ENCODE assay signal across 26 mouse cellular contexts in genomic region chr14:93472494-93472893, GRCm38 (mm10).
DNase-seq lines count a peak whose midpoint lies in the region; ATAC-seq lines count a peak whose summit lies in the region.
"Had no signal": no experiment of that assay in that cellular context is flagged by ENCODE, and none has a peak within 500 bp of the region (broad histone marks: within the 10 kb centered on the region; RNA-seq: fewer than 3 reads in every experiment).

No protein-coding gene starts in this region.

- H3K27me3 ChIP-seq in hindbrain, embryonic 11.5 days (ENCODE audit: control insufficient read depth, insufficient read depth, low read length), result no peaks in the 10 kb centered on the region
- no peaks in the 10 kb centered on the region for H3K27me3 ChIP-seq in hindbrain, embryonic 10.5 days (ENCODE audit: insufficient read depth, poor library complexity, severe bottlenecking)
- no peaks in the 10 kb centered on the region for H3K27me3 ChIP-seq in neural tube, embryonic 11.5 days (ENCODE audit: control insufficient read depth, insufficient read depth, low read length)
- no peaks in the 10 kb centered on the region for H3K27me3 ChIP-seq in neural tube, embryonic 15.5 days (replicated peaks)
- H3K27me3 ChIP-seq: CH12.LX; embryonic facial prominence, embryonic 13.5 days; embryonic facial prominence, embryonic 15.5 days; forebrain, embryonic 12.5 days; Patski had no signal

- no peak for DNase-seq in hindbrain, embryonic 11.5 days (ENCODE audit: low spot score)
- no peak for DNase-seq in hindbrain, embryonic 10.5 days (ENCODE audit: low spot score)
- DNase-seq in neural tube, embryonic 11.5 days (ENCODE audit: low spot score), result peak; percentile 10
- peak; percentile 1 for DNase-seq in R1 (ENCODE audit: low read depth, low spot score)
- DNase-seq: adrenal gland, adult 2 months; adrenal gland, postnatal 10 days; adrenal gland, postnatal 25 days; B cell, adult 2 months; cerebellum, adult 11 months; cerebellum, adult 18-20 months; cerebellum, adult 8-10 months; cerebellum, adult 9-11 months; cerebellum, postnatal 36 days; embryo, embryonic 11 days had no signal

- H3K36me3 ChIP-seq in hindbrain, embryonic 11.5 days (ENCODE audit: control insufficient read depth, insufficient read depth, low read length), result no peaks in the 10 kb centered on the region
- no peaks in the 10 kb centered on the region for H3K36me3 ChIP-seq in hindbrain, embryonic 10.5 days
- H3K36me3 ChIP-seq in neural tube, embryonic 11.5 days (ENCODE audit: control insufficient read depth, insufficient read depth, low read length), result no peaks in the 10 kb centered on the region
- no peaks in the 10 kb centered on the region for H3K36me3 ChIP-seq in neural tube, embryonic 15.5 days
- H3K36me3 ChIP-seq: embryonic facial prominence, embryonic 13.5 days; embryonic facial prominence, embryonic 15.5 days; forebrain, embryonic 10.5 days; forebrain, embryonic 12.5 days; G1E had no signal

- no peak overlapping the region for H3K4me2 ChIP-seq in hindbrain, embryonic 11.5 days (replicated peaks; ENCODE audit: low read depth, low read length)
- no peak overlapping the region for H3K4me2 ChIP-seq in neural tube, embryonic 11.5 days (ENCODE audit: low read depth)
- H3K4me2 ChIP-seq in neural tube, embryonic 15.5 days, result no peak overlapping the region
- H3K4me2 ChIP-seq: embryonic facial prominence, embryonic 13.5 days; embryonic facial prominence, embryonic 15.5 days; forebrain, embryonic 12.5 days had no signal

- ATAC-seq in hindbrain, embryonic 11.5 days (ENCODE audit: low FRiP score), result peak; percentile 68; the same call in 1 of the 2 replicates
- ATAC-seq in neural tube, embryonic 11.5 days (ENCODE audit: insufficient read depth, low FRiP score, low TSS enrichment), result peak; percentile 53; the same call in 1 of the 2 replicates
- no peak for ATAC-seq in neural tube, embryonic 15.5 days (ENCODE audit: low FRiP score)
- ATAC-seq: CD4-positive, CD25-positive, alpha-beta regulatory T cell, adult 4 months; forebrain, embryonic 14.5 days; forebrain, embryonic 16.5 days; Patski had no signal

- H3K4me1 ChIP-seq in hindbrain, embryonic 11.5 days (replicated peaks; ENCODE audit: control insufficient read depth, insufficient read depth, low read length), result no peaks in the 10 kb centered on the region
- no peaks in the 10 kb centered on the region for H3K4me1 ChIP-seq in hindbrain, embryonic 10.5 days (replicated peaks)
- no peaks in the 10 kb centered on the region for H3K4me1 ChIP-seq in neural tube, embryonic 11.5 days (ENCODE audit: control insufficient read depth, insufficient read depth, low read length)
- H3K4me1 ChIP-seq in neural tube, embryonic 15.5 days, result no peaks in the 10 kb centered on the region
- H3K4me1 ChIP-seq: embryonic facial prominence, embryonic 13.5 days; embryonic facial prominence, embryonic 15.5 days; forebrain, embryonic 10.5 days; forebrain, embryonic 12.5 days had no signal

- H3K4me3 ChIP-seq in hindbrain, embryonic 11.5 days (ENCODE audit: low read depth, low read length), result no peak overlapping the region
- H3K4me3 ChIP-seq in hindbrain, embryonic 10.5 days, result no peak overlapping the region
- no peak overlapping the region for H3K4me3 ChIP-seq in neural tube, embryonic 11.5 days (ENCODE audit: low read depth, low read length)
- H3K4me3 ChIP-seq in neural tube, embryonic 15.5 days (replicated peaks), result no peak overlapping the region
- H3K4me3 ChIP-seq: embryonic facial prominence, embryonic 13.5 days; embryonic facial prominence, embryonic 15.5 days; erythroblast, embryonic 14.5 days; forebrain, embryonic 10.5 days; forebrain, embryonic 12.5 days had no signal

- no peak overlapping the region for H3K27ac ChIP-seq in hindbrain, embryonic 11.5 days (ENCODE audit: low read depth, low read length)
- no peak overlapping the region for H3K27ac ChIP-seq in hindbrain, embryonic 10.5 days
- H3K27ac ChIP-seq in neural tube, embryonic 11.5 days (ENCODE audit: low read depth, low read length), result no peak overlapping the region
- H3K27ac ChIP-seq in neural tube, embryonic 15.5 days (replicated peaks), result no peak overlapping the region
- H3K27ac ChIP-seq: embryonic facial prominence, embryonic 13.5 days; embryonic facial prominence, embryonic 15.5 days; forebrain, embryonic 10.5 days; forebrain, embryonic 12.5 days had no signal

- WGBS in hindbrain, embryonic 11.5 days, result 71% methylated on average over 8 of the region's 8 CpGs
- 82% methylated on average over 8 of the region's 8 CpGs for WGBS in hindbrain, embryonic 10.5 days
- WGBS in neural tube, embryonic 11.5 days, result 78% methylated on average over 8 of the region's 8 CpGs
- WGBS in neural tube, embryonic 15.5 days, result 54% methylated on average over 8 of the region's 8 CpGs

- no peak overlapping the region for H3K9ac ChIP-seq in hindbrain, embryonic 11.5 days (ENCODE audit: low read depth, low read length)
- no peak overlapping the region for H3K9ac ChIP-seq in neural tube, embryonic 11.5 days (ENCODE audit: low read length)
- H3K9ac ChIP-seq in neural tube, embryonic 15.5 days (replicated peaks), result no peak overlapping the region
- H3K9ac ChIP-seq: embryonic facial prominence, embryonic 13.5 days; embryonic facial prominence, embryonic 15.5 days; forebrain, embryonic 12.5 days had no signal

- H3K9me3 ChIP-seq in hindbrain, embryonic 11.5 days (ENCODE audit: control insufficient read depth, low read length), result no peaks in the 10 kb centered on the region
- H3K9me3 ChIP-seq in hindbrain, embryonic 10.5 days, result no peaks in the 10 kb centered on the region
- no peaks in the 10 kb centered on the region for H3K9me3 ChIP-seq in neural tube, embryonic 11.5 days (ENCODE audit: control insufficient read depth, low read length)
- no peaks in the 10 kb centered on the region for H3K9me3 ChIP-seq in neural tube, embryonic 15.5 days (replicated peaks)
- H3K9me3 ChIP-seq: embryonic facial prominence, embryonic 13.5 days; embryonic facial prominence, embryonic 15.5 days; forebrain, embryonic 10.5 days; forebrain, embryonic 12.5 days had no signal

Comparison
In these comparisons a context has a peak if more than half of its experiments do, and no peak if none do; other contexts are left out.
1. DNase-seq: peak in neural tube, embryonic 11.5 days (single experiment) and R1 (single experiment); none in hindbrain, embryonic 11.5 days (single experiment) and hindbrain, embryonic 10.5 days (single experiment).